Mouse (Mus musculus) left cerebral cortex, adult 18-20 months (tissue): ENCODE data around the gene Zfp354a. TPM values are rescaled to one million over a fixed set of nuclear protein-coding genes. Genes with fewer than 3 reads are reported as not detected.

Experiments
- total RNA-seq, 2 experiments: library from RNA; stranded (reverse); gene quantifications; 2 replicates each; pipeline ENCODE4 v1.2.3; 2021

The Zfp354a gene
- total RNA-seq, 2 experiments from 2014 or later = 6.5 to 7.7 TPM

Other genes with a start within 250 kb of the Zfp354a start
- gene Zfp354c, start 231.5 kb upstream of the Zfp354a start, total RNA-seq = 10 to 100 TPM; 45.4 to 47.2 TPM
- gene Zfp879, start 217.7 kb upstream of the Zfp354a start, total RNA-seq = 1 to 10 TPM; 2.5 to 3.1 TPM
- not detected for gene Grm6, start 208.6 kb upstream of the Zfp354a start, total RNA-seq
- 1 to 10 TPM; 5.4 to 5.6 TPM for gene Zfp454, start 171.6 kb upstream of the Zfp354a start, total RNA-seq
- 10 to 100 TPM; 23.8 to 25.8 TPM for gene Zfp2, start 143.1 kb upstream of the Zfp354a start, total RNA-seq
- gene Zfp354b, start 127.6 kb upstream of the Zfp354a start, total RNA-seq = 1 to 10 TPM; 6.1 to 8.8 TPM
- not detected for gene 4933414I15Rik, start 115.5 kb upstream of the Zfp354a start, total RNA-seq
- not detected for gene Prop1, start 105.5 kb upstream of the Zfp354a start, total RNA-seq
- not detected for gene Olfr1378, start 92.7 kb upstream of the Zfp354a start, total RNA-seq
- gene Olfr1377, start 77.3 kb upstream of the Zfp354a start, total RNA-seq = not detected
- not detected for gene Olfr51, start 55.7 kb upstream of the Zfp354a start, total RNA-seq
- gene Olfr54, start 45.0 kb upstream of the Zfp354a start, total RNA-seq = not detected
- gene Olfr1375, start 11.1 kb upstream of the Zfp354a start, total RNA-seq = not detected
- gene Gm12569, start 161.2 kb downstream of the Zfp354a start, total RNA-seq = not detected
- 100 to 1,000 TPM; 105 to 112 TPM for gene Clk4, start 202.5 kb downstream of the Zfp354a start, total RNA-seq
- not detected for gene BC049762, start 203.8 kb downstream of the Zfp354a start, total RNA-seq
- gene Col23a1, start 230.7 kb downstream of the Zfp354a start, total RNA-seq = 10 to 100 TPM in 1 of 2 experiments, 1 to 10 TPM in 1; 8.2 to 14.2 TPM